Mouse (Mus musculus) activated CD4-positive, CD25-positive, alpha-beta regulatory T cell, adult 4 months (primary cell): ENCODE data around the gene Trub2. TPM values are rescaled to one million over a fixed set of nuclear protein-coding genes. Genes with fewer than 3 reads are reported as not detected.
A peak's percentile ranks its signal among the peaks of the same experiment; 100 is the strongest.

ENCODE experiments used
- ATAC-seq: one replicate; pipeline ENCODE4 v1.8.0; 2017
- polyA plus RNA-seq, 2 experiments: library from polyadenylated mRNA; unstranded; fragments of 100-300 nt; shearing (Covaris generic); gene quantifications; one replicate each; pipeline ENCODE4 v1.2.1; 2017

Gene Trub2
- polyA plus RNA-seq, 2 experiments from 2014 or later, result 21.7 to 30.0 TPM

DNA sequence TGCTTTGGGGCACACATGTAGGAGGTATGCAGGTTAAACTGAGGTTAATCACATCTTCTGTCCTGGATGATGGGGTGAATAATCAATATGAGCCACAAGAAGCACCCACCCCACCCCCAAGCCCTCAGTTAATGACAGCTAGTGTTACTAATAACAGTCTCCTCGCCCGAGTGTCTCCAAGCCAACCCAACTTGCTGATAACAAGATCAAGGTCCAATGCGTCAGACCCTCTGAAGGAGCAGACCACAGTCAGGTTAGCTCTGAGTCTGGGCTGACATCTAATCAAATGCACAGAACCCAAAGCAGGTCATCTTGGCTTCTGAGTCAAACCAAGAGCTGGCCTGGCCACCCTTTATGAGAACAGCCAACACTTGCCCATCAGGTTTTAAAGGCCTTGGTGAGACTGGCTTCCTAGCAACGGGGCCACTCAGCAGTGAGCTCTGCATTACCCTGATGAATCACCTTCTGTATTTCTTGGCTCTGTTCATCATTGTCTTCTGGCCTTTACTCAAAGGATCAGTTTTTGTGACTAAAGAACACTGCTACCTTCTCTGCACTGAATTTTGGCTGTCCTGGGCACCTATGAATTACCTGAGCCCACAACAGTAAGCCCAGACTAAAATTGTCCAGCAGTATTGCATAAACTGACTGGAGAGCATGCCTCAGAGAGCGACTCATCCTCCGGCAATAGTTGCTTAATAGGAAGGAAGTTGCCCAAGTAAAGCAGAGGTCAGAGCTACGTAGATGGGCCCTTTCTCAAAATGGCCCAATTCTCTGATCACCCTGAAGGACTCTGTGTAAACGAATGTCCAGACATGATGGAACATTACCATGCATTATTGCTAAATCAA lies 16.5 kb downstream of the Trub2 start:
- no peak for ATAC-seq

DNA sequence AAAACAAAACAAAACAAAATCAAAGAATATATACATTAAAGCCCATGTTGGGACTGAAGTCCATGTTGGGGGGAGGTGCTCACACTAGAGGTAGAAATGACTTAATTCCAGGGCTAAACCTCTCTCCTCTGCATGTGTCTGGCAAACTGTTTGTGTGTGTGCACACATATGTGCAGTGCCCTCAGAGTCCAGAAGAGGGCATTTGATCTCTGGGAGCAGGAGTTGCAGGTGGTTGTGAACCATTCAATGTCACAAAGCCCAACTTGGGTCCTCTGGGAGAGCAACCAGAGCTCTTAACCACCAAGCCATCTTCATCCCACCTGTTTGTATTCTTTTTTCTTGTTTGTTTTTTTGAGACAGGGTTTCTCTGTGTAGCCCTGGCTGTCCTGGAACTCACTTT lies 18.1 kb downstream of the Trub2 start:
- no peak for ATAC-seq

DNA sequence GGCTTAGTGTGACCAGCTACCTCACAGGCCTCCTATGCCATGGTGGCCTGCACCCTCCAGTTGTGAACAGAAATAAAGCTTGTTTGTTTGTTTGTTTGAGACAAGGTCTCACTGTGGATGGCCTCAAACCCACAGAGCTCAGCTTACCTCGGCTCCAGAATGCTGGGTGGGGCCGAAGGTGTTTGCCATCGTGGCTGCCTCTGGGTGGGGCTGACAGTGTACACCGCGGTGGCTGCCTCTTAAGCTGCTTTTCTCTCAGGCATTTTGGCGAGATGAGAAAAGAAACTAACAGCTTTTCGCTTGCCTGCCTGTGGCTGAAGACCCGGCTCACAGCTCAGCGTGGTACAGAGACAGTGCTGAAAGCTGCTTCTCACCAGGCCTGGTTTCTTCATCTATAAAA lies 19.4 kb downstream of the Trub2 start:
- no peak for ATAC-seq

DNA sequence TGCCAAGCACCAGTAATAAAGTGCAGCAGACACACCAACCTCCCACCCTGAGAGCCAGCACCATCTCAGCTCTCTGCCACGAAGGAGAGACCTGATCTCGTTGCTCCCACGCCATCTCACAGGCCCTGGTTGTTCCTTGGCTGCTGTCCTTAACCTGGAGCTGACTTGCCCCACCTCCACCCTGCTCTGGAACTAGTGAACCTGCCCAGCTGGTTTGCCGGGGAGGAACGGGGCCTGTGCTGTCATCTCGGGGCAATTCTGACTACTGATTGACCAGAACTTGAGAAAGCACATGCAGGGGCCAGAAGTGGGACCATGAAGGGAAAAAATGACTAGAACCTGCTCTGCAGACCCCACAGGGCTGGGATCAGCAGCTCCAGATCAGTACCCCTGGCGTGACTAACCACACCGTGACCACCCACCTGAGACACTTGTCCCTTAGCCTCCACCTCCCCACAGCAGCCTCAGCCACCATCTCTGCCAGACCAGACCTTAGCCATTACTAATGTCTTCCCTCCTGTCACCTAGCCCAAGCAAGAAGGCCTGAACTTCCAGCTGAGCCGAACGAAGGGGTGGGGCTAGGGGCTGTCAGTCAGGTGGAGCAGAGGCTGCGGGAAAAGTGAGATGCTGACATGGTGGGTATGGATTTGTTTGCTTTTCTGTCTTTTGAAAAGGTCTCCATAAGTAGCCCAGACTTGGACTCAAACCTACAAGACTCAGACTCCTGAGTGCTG lies 20.2 kb downstream of the Trub2 start:
- ATAC-seq, result no peak

DNA sequence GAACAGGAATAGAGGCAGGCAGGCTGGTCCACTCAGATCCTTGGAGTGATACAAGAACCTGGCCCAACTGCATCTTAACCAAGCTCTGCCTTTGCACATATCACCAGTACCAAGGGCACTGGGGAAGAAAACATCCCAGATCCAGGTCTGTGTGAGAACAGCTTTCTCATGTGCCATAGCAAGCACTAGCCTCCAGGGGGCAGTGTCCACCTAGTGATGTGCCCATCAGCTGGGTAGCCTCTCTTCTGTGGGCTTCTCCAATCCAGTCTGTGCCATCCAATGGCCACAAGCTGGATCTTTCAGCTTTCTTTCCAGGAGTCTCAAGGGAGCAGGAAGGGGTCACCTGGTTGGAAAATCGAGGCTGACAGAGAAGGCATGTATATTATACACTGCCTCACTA lies 23.5 kb downstream of the Trub2 start:
- no peak for ATAC-seq

DNA sequence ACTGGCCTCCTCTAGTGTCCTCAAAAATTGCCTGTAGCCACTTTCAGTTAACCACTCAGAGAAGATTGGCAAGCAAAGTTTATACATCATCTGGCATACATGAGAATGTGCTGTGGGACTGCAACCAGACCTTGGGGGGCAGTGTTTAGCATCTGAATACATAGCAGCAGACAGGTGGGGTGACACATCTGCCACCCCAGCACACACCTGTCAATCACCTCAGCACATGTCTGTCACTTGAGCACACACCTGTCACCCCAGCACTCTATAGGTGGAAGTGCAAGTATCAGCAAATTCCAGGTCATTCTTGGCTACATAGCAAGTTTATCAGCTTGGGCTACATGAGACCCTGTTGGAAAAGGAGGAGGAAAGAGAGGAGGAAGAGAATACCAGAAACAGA lies 32.6 kb downstream of the Trub2 start:
- ATAC-seq, result no peak

DNA sequence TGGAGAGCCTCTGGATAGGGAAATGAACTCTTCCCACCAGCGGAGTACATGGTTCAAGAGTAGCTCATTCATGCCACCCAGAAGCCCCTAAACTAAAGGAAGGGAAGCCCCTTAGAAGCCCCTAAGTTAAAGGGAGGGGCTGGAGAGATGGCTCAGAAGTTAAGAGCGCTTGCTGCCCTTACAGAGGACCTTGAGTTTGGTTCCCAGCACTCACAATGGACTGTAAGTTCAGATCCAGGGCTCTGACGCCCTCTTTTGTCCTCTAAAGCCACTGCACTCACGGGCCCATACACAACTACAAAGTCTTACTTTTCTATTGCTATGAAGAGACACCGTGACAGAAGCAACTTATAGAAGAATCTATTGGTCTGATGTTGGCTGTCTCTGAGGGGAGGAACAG lies 35.9 kb downstream of the Trub2 start:
- ATAC-seq, result no peak

DNA sequence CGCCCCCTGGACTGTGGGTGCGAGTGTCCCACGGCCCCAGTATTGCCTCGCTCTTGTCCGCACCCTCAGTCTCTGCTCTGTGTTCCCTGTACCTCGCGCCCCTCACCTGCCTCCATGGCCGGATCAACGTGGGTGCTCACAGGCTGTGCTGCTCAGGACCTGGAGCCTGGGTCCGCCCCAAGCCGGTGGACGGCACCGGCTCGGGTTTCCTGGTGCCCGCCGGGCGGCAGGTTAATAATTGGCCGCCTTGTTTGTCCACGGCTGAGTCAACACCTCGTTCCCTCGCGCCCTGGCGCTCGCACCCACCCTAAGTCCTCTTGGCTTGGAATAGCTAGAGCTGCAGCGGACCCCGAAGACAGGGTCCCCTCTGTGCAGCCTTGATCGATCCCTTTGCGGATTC lies 36.8 kb downstream of the Trub2 start, which contains the start of gene Gm13420:
TSS of gene Gm13420 (minus strand) at position 189 of the 400 bp plus-strand sequence.
- ATAC-seq, result no peak

DNA sequence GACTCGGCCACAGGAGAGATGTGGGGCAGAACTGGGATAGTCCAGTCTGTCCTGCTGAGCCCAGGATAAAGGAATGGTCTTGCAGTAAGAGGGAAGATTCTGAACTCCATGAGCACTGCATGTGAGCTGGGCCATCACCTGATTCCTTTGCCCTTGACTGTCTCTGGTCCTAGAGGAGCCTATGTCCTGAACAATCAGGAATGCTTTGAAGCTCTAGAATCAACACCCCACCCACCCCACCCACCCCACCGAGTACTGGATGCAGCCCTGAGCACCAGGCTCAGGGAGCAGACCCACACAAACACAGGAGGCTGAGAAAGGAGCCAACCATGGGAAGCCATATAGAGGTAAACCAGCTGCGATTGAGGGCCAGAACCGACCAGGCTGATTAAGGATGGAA lies 39.8 kb downstream of the Trub2 start:
- no peak for ATAC-seq

DNA sequence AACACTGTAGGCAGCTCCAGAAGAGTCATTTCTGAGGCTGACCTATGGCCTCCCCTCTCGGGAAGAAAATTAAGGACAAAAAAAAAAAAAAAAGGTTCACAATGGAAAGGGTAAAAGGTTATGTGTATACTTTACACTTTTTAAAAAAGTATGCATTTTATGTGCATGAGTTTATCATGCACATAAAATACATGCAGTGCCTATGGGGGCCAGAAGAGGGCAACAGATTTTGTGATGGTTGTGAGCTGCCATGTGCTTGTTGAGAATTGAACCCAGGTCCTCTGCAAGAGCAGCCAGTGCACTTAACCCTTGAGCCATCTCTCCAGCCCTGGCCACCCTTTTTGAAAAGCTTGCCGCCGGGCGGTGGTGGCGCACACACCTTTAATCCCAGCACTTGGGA lies 40.5 kb downstream of the Trub2 start:
- no peak for ATAC-seq

DNA sequence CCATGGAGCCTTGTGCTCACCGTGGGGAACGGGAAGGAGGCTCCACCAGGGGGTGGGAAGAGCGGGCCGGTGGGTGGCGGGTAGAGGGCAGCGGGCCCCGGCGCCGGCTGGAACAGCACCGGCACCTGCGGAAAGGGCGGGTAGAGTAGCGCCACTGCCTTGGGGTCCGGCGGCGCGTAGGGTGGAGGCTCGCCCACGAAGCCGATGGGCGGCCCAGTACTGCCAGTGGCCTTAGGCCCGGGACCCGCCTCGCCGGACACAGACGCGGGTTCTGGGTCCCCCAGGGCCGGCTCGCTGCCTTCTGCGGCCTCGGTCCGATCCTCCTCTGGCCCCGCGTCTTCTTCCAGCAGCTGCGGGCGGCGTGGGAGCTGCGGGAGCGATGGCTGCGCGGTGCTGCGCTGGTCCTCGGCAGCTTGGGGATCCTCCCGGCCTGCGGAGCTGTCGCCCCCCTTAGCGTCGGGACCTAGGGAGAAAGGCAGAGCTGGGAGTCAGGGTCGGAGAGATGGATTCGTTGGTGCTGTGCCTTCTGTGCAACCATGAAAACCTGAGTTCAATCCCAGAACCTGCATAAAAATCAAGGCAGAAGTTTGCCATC lies 41.0 kb downstream of the Trub2 start:
- no peak for ATAC-seq

DNA sequence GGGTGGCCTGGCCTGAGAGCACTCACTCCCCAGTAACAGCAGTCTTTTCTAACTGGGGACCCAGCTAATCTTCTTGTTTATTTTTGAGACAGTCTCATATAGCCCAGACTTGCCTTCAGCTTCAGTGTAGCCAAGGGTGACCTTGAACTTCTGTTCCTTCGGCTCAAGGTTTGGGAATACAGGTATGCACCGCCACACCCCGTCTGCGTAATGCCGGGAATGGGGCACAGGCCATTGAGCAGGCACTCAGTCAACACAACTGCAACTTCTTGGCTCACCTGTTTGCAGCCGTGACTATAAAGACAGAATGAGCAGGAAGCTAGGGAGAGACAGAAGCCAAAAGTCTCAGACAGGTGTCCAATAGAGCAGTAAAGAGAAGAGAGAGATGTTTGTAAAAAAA lies 44.0 kb downstream of the Trub2 start:
- ATAC-seq, result no peak

DNA sequence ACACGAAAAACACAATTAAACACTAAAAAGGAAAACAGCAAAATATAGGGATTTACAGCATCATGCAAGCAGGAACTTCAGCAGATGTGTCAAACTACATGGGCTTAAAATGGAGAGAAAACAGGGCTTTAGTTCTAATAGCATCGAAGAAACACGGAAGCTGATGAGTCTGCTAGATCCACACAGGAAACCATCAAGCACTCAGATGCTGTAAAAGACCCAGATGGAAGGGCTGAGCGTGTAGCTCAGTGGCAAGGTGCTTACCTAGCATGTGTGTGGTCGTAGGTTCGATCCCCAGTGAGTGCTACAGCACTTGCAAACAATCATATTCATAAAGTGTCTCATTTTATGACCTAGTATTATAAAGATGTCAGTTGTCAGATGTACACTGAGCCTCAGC lies 47.1 kb downstream of the Trub2 start:
- ATAC-seq, result no peak

DNA sequence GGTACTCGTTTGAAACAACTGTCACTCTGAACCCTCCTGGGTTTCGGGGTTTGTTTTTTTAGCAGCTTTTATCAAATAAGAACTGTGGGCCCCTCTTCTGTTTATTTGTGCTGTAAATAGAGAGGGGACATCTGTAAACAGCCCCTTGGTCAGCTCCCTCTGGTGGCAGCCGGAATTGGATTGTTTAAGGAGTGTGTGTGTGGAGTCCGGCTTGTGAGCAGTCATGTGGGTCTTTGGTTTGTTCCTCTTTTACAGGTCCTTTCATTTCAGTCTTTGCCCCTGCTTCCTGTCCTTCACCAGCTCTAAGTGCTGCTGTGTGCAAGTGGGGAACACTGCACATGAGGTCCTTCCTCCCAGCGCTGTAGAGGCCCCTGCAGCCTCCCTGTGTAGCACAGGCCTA lies 48.9 kb downstream of the Trub2 start:
- no peak for ATAC-seq

DNA sequence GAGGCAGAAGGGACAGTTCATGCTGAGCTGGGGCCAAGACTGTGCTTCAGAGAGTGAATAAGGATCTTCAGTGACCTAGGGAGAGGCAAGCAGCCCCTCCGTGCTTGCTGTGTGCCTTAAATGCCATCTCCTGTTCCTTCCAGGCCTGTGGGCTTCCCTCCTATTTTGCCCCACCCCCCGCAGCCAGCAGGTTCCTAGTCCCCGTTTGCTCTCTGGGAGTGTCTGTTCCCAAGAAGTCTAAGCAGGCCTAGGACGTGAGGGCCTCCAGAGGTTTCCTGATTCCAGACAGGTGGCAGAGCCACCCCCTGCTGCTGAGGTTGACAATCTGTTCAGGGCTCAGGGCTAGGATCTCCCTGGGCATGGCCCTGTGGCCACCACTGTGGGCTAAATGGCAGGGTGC lies 49.5 kb downstream of the Trub2 start:
- ATAC-seq, result no peak

DNA sequence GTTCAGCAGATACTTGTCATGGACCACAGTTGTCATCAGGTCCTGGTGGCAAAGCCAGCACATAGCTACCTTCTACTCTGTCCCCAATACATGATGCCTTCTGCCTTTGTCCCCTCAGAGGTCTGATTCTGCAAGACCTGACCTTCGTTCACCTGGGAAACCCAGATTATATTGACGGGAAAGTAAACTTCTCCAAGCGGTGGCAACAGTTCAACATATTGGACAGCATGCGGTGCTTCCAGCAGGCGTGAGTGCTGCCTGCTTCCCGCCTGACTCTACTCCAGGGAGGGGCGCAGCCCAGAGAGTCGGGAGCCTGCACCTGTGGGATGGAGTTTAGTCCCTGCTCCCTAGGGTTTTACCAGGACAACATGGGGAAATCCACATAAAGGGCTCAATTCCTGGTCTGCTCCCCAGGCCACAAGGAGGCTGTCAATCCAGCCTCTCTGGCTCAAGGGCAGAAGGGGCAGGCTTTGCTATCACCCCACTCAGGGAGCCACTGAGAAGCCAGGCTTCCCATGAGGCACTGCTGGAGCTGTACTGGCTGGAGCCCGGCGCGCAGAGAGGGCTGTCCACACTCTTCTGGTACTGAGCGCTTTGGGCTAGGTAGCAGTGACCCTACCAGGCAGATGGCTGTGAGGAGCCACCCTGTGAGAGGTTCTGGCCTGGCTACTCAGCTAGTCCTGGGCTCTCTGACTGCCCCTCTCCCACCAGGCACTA lies 50.9 kb downstream of the Trub2 start:
- no peak for ATAC-seq

DNA sequence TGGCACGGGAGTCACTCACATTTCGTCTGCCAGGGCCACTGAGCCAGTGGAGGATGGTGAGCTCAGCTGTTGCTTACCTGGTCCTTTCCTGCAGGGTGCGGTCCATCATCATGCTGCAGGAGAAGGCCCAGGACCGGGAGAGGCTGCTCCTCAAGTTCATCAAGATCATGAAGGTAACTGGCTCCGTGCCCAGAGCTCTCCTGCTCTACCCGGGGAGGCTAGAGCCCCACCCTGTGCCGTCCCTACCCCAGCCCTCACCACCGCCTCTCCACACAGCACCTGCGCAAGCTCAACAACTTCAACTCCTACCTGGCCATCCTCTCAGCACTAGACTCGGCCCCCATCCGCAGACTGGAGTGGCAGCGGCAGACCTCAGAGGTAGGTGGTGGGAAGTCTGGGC lies 52.6 kb downstream of the Trub2 start:
- no peak for ATAC-seq

DNA sequence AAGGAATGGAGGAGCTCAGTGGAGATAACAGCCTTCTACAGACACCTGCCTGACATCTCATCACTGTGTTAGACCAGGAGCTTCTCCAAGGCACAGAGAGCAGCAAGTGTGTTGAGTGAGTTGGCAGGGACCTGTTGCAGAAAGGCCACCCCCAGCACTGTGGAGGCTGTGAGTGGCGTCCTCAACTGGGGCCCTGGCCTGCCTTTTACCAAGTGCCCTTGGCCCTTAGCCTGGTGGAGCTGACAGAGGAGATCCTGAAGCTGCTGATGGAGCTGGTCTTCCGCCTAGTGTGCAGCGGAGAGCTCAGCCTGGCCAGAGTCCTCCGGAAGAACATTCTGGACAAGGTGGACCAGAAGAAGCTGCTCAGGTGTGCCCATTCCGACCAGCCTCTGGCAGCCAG lies 55.0 kb downstream of the Trub2 start:
- ATAC-seq, result no peak

DNA sequence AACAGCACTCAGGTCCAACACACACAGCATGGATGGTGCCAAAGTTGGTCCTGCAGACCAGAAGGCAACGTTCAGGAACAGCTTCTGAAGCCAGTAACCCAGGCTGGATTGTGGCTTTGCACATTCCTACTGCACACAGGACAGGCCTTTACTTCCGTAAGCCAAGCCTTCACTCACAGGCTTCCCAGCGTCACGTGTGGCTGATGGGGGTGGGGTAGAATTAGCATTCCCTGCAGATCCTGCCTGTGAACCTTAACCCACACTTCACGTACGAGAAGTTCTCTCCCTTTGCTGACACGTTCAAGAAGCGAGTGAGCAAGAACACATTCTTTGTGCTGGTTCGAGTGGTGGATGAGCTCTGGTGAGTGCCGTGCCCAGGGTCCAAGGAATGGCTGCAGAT lies 55.7 kb downstream of the Trub2 start:
- ATAC-seq, result no peak

DNA sequence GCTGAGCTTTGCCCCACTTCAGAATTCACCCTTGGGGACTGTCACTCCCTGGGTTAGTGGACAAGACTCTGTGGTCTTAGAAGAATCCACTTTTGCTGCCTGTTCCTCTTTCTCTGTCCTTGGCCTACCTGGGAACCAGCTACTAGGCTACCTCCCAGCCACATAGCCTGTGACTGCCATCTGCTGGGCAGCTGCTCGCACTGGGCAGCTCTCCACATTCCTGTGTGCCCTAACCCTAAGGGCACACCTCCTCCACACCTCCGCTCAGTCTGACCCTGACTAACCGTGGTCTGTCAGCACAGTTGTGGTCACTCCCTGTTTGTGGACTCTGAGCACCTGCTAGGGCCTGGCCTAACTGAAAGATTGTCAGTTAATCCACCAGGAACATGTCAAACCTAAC lies 56.8 kb downstream of the Trub2 start:
- ATAC-seq, result no peak

DNA sequence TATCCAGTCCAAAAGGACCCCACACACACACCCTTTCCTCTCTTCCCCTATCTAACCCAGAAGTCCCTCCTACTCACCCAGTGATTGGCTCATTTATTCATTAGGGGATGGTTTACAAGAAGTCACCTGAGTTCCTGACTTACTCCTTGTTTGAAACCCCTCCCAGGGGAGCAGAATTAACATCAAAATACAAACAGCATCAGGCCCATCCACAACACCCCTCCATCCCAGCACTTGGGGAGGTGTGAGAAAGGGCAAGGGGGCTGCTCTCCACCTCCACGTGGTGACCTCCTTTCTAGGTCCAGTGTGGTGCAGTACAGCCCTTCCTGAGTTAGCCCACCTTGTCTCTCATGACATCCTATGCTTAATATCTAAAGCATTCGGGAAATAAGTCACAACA lies 58.8 kb downstream of the Trub2 start:
- no peak for ATAC-seq

DNA sequence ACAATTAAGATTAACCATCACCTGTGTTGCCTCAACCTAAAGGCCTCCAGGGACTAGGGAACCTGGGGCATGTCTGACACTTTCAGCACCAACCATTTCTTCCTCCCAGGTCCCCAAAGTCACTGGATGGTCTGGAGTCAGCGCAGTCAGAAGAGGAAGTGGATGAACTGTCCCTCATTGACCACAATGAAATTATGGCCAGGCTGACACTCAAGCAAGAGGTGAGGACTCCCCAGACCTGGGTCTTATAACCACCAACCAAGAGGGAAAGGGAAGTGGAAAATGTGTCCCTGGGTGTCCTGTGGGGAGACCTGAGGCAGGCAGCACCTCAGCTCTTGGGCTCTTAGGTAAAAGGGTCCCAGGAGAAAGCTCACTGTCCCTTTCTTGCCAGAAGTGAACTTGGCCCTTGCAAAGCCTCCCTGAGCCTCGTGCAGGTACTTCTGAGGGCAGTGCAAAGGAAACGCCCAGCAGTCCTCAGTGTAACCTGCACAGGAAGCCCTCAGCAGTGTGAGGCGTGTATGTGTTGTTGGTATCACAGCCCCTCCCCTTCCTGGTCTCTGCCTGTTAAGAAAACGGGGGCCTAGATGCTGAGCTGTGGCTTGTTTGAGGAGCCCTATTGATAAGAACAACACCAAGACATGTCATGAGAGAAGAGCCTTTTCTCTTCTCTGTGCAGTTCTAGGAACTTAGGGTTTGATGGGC lies 63.5 kb downstream of the Trub2 start:
- ATAC-seq, result peak; percentile 86

DNA sequence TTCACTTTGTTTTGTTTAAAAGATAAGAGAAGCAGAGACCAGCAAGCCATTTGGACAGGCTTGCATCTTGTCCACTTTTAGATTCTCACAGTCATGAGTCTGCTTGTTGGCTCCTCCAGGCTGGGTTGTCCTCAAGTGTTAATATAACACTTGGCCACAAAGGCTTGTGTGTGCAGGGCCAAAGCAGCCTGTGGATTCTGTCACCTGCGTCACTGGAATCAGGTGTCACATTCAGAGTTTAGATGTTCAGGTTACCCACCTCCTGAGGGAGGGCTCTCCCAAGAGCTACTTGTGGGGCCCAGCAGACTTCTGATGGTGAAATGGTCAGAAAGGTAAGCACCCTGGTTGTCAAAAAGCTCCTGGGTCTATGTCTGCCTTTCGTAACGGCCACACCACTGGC lies 65.2 kb downstream of the Trub2 start:
- ATAC-seq, result no peak
